In the genomic region with DNA sequence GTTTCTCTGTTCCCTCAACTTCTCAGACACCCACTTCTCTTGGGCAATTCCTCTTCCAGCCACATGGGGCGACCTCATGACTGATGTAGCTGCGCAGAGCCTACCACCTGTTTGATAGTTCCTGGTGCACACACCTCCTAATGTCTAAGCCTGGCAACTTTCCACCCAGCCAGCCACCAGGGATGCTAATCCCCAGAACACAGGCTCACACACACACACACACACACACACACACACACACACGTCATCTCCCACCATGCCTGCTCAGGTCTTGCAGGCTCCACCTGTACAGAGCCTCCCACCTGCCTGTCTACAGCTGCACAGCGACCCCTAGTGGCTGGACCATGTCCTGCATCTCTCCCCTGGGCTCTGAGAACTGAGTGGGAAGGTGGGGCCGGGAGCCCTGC, we compare ENCODE assay signal across 9 mouse cellular contexts. TPM values are rescaled to one million over a fixed set of nuclear protein-coding genes. Genes with fewer than 3 reads are reported as not detected.
DNase-seq lines count a peak whose midpoint lies in the region; ATAC-seq and TF ChIP-seq lines count a peak whose summit lies in the region.
"Had no signal": no experiment of that assay in that cellular context is flagged by ENCODE, and none has a peak within 500 bp of the region (broad histone marks: within the 10 kb centered on the region; RNA-seq: fewer than 3 reads in every experiment).

No protein-coding gene starts in this region.

- H3K27ac ChIP-seq in cerebellum, adult 2 months (ENCODE audit: insufficient read depth, low read length): no peak overlapping the region
- H3K27ac ChIP-seq in intestine, embryonic 14.5 days (ENCODE audit: low read depth): no peak overlapping the region
- H3K27ac ChIP-seq in limb, embryonic 12.5 days: no peak overlapping the region
- no peak overlapping the region for H3K27ac ChIP-seq in midbrain, embryonic 14.5 days (replicated peaks; ENCODE audit: low read depth, low read length)
- H3K27ac ChIP-seq in spleen, adult 2 months (ENCODE audit: insufficient read depth, low read length): no peak overlapping the region
- H3K27ac ChIP-seq: macrophage had no signal

- H3K4me2 ChIP-seq in intestine, embryonic 14.5 days (ENCODE audit: low read length): no peak overlapping the region
- no peak overlapping the region for H3K4me2 ChIP-seq in limb, embryonic 12.5 days
- no peak overlapping the region for H3K4me2 ChIP-seq in midbrain, embryonic 14.5 days (ENCODE audit: low read length)

- no peak overlapping the region for H3K4me3 ChIP-seq in cerebellum, adult 2 months (replicated peaks; ENCODE audit: insufficient read depth, low read depth, low read length)
- H3K4me3 ChIP-seq in intestine, embryonic 14.5 days (ENCODE audit: low read depth, low read length): no peak overlapping the region
- no peak overlapping the region for H3K4me3 ChIP-seq in limb, embryonic 12.5 days (replicated peaks)
- no peak overlapping the region for H3K4me3 ChIP-seq in midbrain, embryonic 14.5 days (replicated peaks; ENCODE audit: low read depth, low read length)
- no peak overlapping the region for H3K4me3 ChIP-seq in spleen, adult 2 months (ENCODE audit: extremely low read depth, insufficient read depth, insufficient read length)

- peak; percentile 85 for TF ChIP-seq CTCF in cerebellum, adult 2 months (IDR thresholded peaks at IDR 0.05; ENCODE audit: borderline replicate concordance, insufficient read depth, low read depth, low read length)
- TF ChIP-seq CTCF in spleen, adult 2 months (IDR thresholded peaks at IDR 0.05; ENCODE audit: extremely low read depth, insufficient read depth, insufficient read length, insufficient replicate concordance): peak; percentile 98

- H3K36me3 ChIP-seq in intestine, embryonic 14.5 days (ENCODE audit: control insufficient read depth, insufficient read depth, low read length): peaks cover 72% of the 10 kb centered on the region
- H3K36me3 ChIP-seq in limb, embryonic 12.5 days: peaks cover 71% of the 10 kb centered on the region
- peaks cover 72% of the 10 kb centered on the region for H3K36me3 ChIP-seq in midbrain, embryonic 14.5 days (ENCODE audit: control insufficient read depth, insufficient read depth, low read length)
- H3K36me3 ChIP-seq in spleen, adult 2 months (ENCODE audit: control insufficient read depth, insufficient read depth, low read length): peaks cover 42% of the 10 kb centered on the region

- TF ChIP-seq POLR2A in cerebellum, adult 2 months (IDR thresholded peaks at IDR 0.05; ENCODE audit: borderline replicate concordance, insufficient read depth, low read length): no peak
- TF ChIP-seq POLR2A in spleen, adult 2 months (IDR thresholded peaks at IDR 0.05; ENCODE audit: low read depth, low read length): no peak

- 33% methylated on average over 5 of the region's 5 CpGs for WGBS in cerebellum, adult 2 months
- 46% methylated on average over 5 of the region's 5 CpGs for WGBS in intestine, embryonic 14.5 days
- WGBS in limb, embryonic 12.5 days: 49% methylated on average over 5 of the region's 5 CpGs
- 43% methylated on average over 5 of the region's 5 CpGs for WGBS in midbrain, embryonic 14.5 days
- 48% methylated on average over 5 of the region's 5 CpGs for WGBS in spleen, adult 2 months

- no peak overlapping the region for H3K9ac ChIP-seq in intestine, embryonic 14.5 days (ENCODE audit: low read length)
- H3K9ac ChIP-seq in limb, embryonic 12.5 days (replicated peaks): no peak overlapping the region
- no peak overlapping the region for H3K9ac ChIP-seq in midbrain, embryonic 14.5 days (replicated peaks; ENCODE audit: low read length)

- H3K4me1 ChIP-seq in cerebellum, adult 2 months (ENCODE audit: control insufficient read depth, insufficient read depth, low read length): 0 out of 2 replicates have a peak, but pooled peaks cover 4% of the 10 kb centered on the region
- H3K4me1 ChIP-seq in intestine, embryonic 14.5 days (replicated peaks; ENCODE audit: control insufficient read depth, insufficient read depth, low read length): no peaks in the 10 kb centered on the region; the same call in 1 of the 2 replicates
- H3K4me1 ChIP-seq in limb, embryonic 12.5 days (replicated peaks): peaks cover 9% of the 10 kb centered on the region; the same call in 1 of the 2 replicates
- H3K4me1 ChIP-seq in midbrain, embryonic 14.5 days (ENCODE audit: control insufficient read depth, insufficient read depth, low read length): no peaks in the 10 kb centered on the region
- H3K4me1 ChIP-seq in spleen, adult 2 months (ENCODE audit: control insufficient read depth, insufficient read depth, insufficient read length): peaks cover 3% of the 10 kb centered on the region; the same call in 1 of the 2 replicates

- H3K27me3 ChIP-seq in cerebellum, adult 2 months (ENCODE audit: control insufficient read depth, insufficient read depth, low read length): no peaks in the 10 kb centered on the region
- H3K27me3 ChIP-seq in intestine, embryonic 14.5 days (replicated peaks; ENCODE audit: control insufficient read depth, insufficient read depth, low read length): no peaks in the 10 kb centered on the region
- H3K27me3 ChIP-seq in limb, embryonic 12.5 days: no peaks in the 10 kb centered on the region
- H3K27me3 ChIP-seq in midbrain, embryonic 14.5 days (ENCODE audit: control insufficient read depth, insufficient read depth, low read length): no peaks in the 10 kb centered on the region
- H3K27me3 ChIP-seq in spleen, adult 2 months (ENCODE audit: control insufficient read depth, insufficient read depth, low read length): no peaks in the 10 kb centered on the region

- ATAC-seq in frontal cortex, adult (ENCODE audit: low TSS enrichment): peak; percentile 38; the same call in 1 of the 2 replicates
- ATAC-seq in intestine, embryonic 14.5 days (replicated peaks; ENCODE audit: low FRiP score, low TSS enrichment, low read depth): peak; percentile 38
- peak; percentile 31; the same call in 1 of the 2 replicates for ATAC-seq in limb, embryonic 12.5 days (ENCODE audit: insufficient number of reproducible peaks, insufficient read depth, low FRiP score, low TSS enrichment, low read depth)
- peak; percentile 49; the same call in 1 of the 2 replicates for ATAC-seq in midbrain, embryonic 14.5 days (ENCODE audit: low FRiP score, low TSS enrichment)

- no peaks in the 10 kb centered on the region for H3K9me3 ChIP-seq in intestine, embryonic 14.5 days (ENCODE audit: control insufficient read depth, low read length)
- H3K9me3 ChIP-seq in limb, embryonic 12.5 days: no peaks in the 10 kb centered on the region
- H3K9me3 ChIP-seq in midbrain, embryonic 14.5 days (ENCODE audit: control insufficient read depth, low read length): no peaks in the 10 kb centered on the region

- DNase-seq in frontal cortex, postnatal 14 days (ENCODE audit: low spot score in 2 of 2): no peak
- peak; percentile 54 to 75 for DNase-seq in cerebellum, adult 2 months
- DNase-seq in forelimb bud, embryonic 11.5 days (ENCODE audit: low read depth, low spot score): peak; percentile 76
- peak; percentile 95 for DNase-seq in intestine, embryonic 14.5 days (ENCODE audit: low spot score)
- DNase-seq in midbrain, embryonic 14.5 days: peak; percentile 77
- peak; percentile 74 to 81 for DNase-seq in spleen, adult 2 months (ENCODE audit: low read depth in 1 of 2, low spot score in 2 of 2)

RNA-seq across cellular contexts. Expression of gene Slc44a4, which starts 2.3 kb away (rescaled TPM):
- 0.05 TPM in 1 of 2 replicates, not detected in the other for polyA plus RNA-seq in cerebellum, adult 2 months (2012; rRNA removed)
- 25.4 and 28.4 TPM in 2 replicates for polyA plus RNA-seq in intestine, embryonic 14.5 days (2014; fragmentation: Nextera tagmentation; extraction: Ambion mirVana)
- not detected in 2 replicates for polyA plus RNA-seq in limb, embryonic 12.5 days (2016; fragmentation: Nextera tagmentation; extraction: Ambion mirVana)
- polyA plus RNA-seq in midbrain, embryonic 14.5 days (2014; fragmentation: Nextera tagmentation; extraction: Ambion mirVana): not detected in 2 replicates
- 0.05 and 0.08 TPM in 2 replicates for polyA plus RNA-seq in spleen, adult 2 months (2012; rRNA removed)
- polyA plus RNA-seq: macrophage had no signal

RNA-seq across cellular contexts. Expression of gene Ehmt2, which starts 13.7 kb away (rescaled TPM):
- 174 and 182 TPM in 2 replicates for polyA plus RNA-seq in cerebellum, adult 2 months (2012; rRNA removed)
- polyA plus RNA-seq in intestine, embryonic 14.5 days (2014; fragmentation: Nextera tagmentation; extraction: Ambion mirVana): 73.4 and 75.2 TPM in 2 replicates
- polyA plus RNA-seq in limb, embryonic 12.5 days (2016; fragmentation: Nextera tagmentation; extraction: Ambion mirVana): 114 TPM in 2 replicates
- 91.6 and 97.0 TPM in 2 replicates for polyA plus RNA-seq in midbrain, embryonic 14.5 days (2014; fragmentation: Nextera tagmentation; extraction: Ambion mirVana)
- polyA plus RNA-seq in spleen, adult 2 months (2012; rRNA removed): 200 and 246 TPM in 2 replicates

RNA-seq across cellular contexts. Expression of gene C2, which starts 13.9 kb away (rescaled TPM):
- 2.3 and 2.9 TPM in 2 replicates for polyA plus RNA-seq in cerebellum, adult 2 months (2012; rRNA removed)
- 6.8 and 7.5 TPM in 2 replicates for polyA plus RNA-seq in intestine, embryonic 14.5 days (2014; fragmentation: Nextera tagmentation; extraction: Ambion mirVana)
- 0.84 and 1.1 TPM in 2 replicates for polyA plus RNA-seq in limb, embryonic 12.5 days (2016; fragmentation: Nextera tagmentation; extraction: Ambion mirVana)
- polyA plus RNA-seq in midbrain, embryonic 14.5 days (2014; fragmentation: Nextera tagmentation; extraction: Ambion mirVana): 2.1 and 3.6 TPM in 2 replicates
- polyA plus RNA-seq in spleen, adult 2 months (2012; rRNA removed): 15.9 and 16.0 TPM in 2 replicates

RNA-seq across cellular contexts. Expression of gene Neu1, which starts 19.1 kb away (rescaled TPM):
- 58.7 and 60.9 TPM in 2 replicates for polyA plus RNA-seq in cerebellum, adult 2 months (2012; rRNA removed)
- 40.1 and 42.8 TPM in 2 replicates for polyA plus RNA-seq in intestine, embryonic 14.5 days (2014; fragmentation: Nextera tagmentation; extraction: Ambion mirVana)
- polyA plus RNA-seq in limb, embryonic 12.5 days (2016; fragmentation: Nextera tagmentation; extraction: Ambion mirVana): 16.2 and 18.9 TPM in 2 replicates
- 25.1 and 28.2 TPM in 2 replicates for polyA plus RNA-seq in midbrain, embryonic 14.5 days (2014; fragmentation: Nextera tagmentation; extraction: Ambion mirVana)
- polyA plus RNA-seq in spleen, adult 2 months (2012; rRNA removed): 45.8 and 47.5 TPM in 2 replicates

RNA-seq across cellular contexts. Expression of gene Gm20547, which starts 30.1 kb away (rescaled TPM):
- polyA plus RNA-seq in cerebellum, adult 2 months (2012; rRNA removed): 0.08 and 0.10 TPM in 2 replicates
- polyA plus RNA-seq in intestine, embryonic 14.5 days (2014; fragmentation: Nextera tagmentation; extraction: Ambion mirVana): not detected in 2 replicates
- 0.18 TPM in 1 of 2 replicates, not detected in the other for polyA plus RNA-seq in limb, embryonic 12.5 days (2016; fragmentation: Nextera tagmentation; extraction: Ambion mirVana)
- not detected in 2 replicates for polyA plus RNA-seq in midbrain, embryonic 14.5 days (2014; fragmentation: Nextera tagmentation; extraction: Ambion mirVana)
- 0.04 TPM in 1 of 2 replicates, not detected in the other for polyA plus RNA-seq in spleen, adult 2 months (2012; rRNA removed)
- polyA plus RNA-seq: macrophage had no signal

Comparison
In these comparisons a context has a peak if more than half of its experiments do, and no peak if none do; other contexts are left out.
1. DNase-seq: peak in cerebellum, adult 2 months (2 of 2), forelimb bud, embryonic 11.5 days (single experiment), intestine, embryonic 14.5 days (single experiment), midbrain, embryonic 14.5 days (single experiment) and spleen, adult 2 months (2 of 2); none in frontal cortex, postnatal 14 days (0 of 2).
2. RNA of gene Slc44a4, which starts 2.3 kb away (polyA plus RNA-seq): 25.4 to 28.4 TPM in intestine, embryonic 14.5 days; 0.05 to 0.08 TPM in spleen, adult 2 months, 0.05 TPM in cerebellum, adult 2 months, not detected in limb, embryonic 12.5 days and not detected in midbrain, embryonic 14.5 days; every median in the first group is over 10 times any median in the second.
3. Peak in every context shown above with its lines, with median percentiles within 50 percentile points of each other: ATAC-seq.